Mouse (Mus musculus) stomach, embryonic 16.5 days (tissue): ENCODE results near the gene Wdr63. TPM values are rescaled to one million over a fixed set of nuclear protein-coding genes. Genes with fewer than 3 reads are reported as not detected.
A peak's percentile ranks its signal among the peaks of the same experiment; 100 is the strongest.

Experiments
- ATAC-seq: fragments of 200-750 bp; cut with Nextera tagmentation; 2 replicates; pipeline ENCODE4 v1.8.0; 2017; ENCODE audit warnings: moderate number of reproducible peaks, moderate TSS enrichment; ENCODE audit not compliant: insufficient read depth, low FRiP score
- H3K27ac ChIP-seq: fragments of 300-500 bp; sonication (generic); 2 replicates; pipeline ENCODE4 v1.5.1; 2014; ENCODE audit warnings: low read length
- H3K27me3 ChIP-seq: fragments of 300-500 bp; sonication (generic); 2 replicates; pipeline ENCODE4 v1.6.1; 2014; ENCODE audit warnings: low read length, control low read depth, mixed read lengths; ENCODE audit not compliant: control insufficient read depth, insufficient read depth
- H3K36me3 ChIP-seq: fragments of 300-500 bp; sonication (generic); 2 replicates; pipeline ENCODE4 v1.6.1; 2014; ENCODE audit warnings: low read length; ENCODE audit not compliant: control insufficient read depth, insufficient read depth
- H3K4me1 ChIP-seq: fragments of 300-500 bp; sonication (generic); 2 replicates; pipeline ENCODE4 v1.6.1; 2014; ENCODE audit warnings: low read length, control low read depth, mixed read lengths; ENCODE audit not compliant: control insufficient read depth, insufficient read depth
- H3K4me2 ChIP-seq: fragments of 300-500 bp; sonication (generic); 2 replicates; pipeline ENCODE4 v1.6.1; 2014; ENCODE audit warnings: low read depth, low read length, mixed read lengths
- H3K4me3 ChIP-seq: fragments of 300-500 bp; sonication (generic); replicated peaks from 2 replicates; pipeline ENCODE4 v1.5.1; 2014; ENCODE audit warnings: mild to moderate bottlenecking, low read length
- H3K9ac ChIP-seq: fragments of 300-500 bp; sonication (generic); 2 replicates; pipeline ENCODE4 v1.6.1; 2014; ENCODE audit warnings: low read length
- H3K9me3 ChIP-seq: fragments of 300-500 bp; sonication (generic); replicated peaks from 2 replicates; pipeline ENCODE4 v1.6.1; 2016; ENCODE audit warnings: low read length, control low read depth; ENCODE audit not compliant: control insufficient read depth
- WGBS: fragments of 180-500 bp; shearing (Covaris S2); extraction: QIAGEN DNeasy Blood & Tissue Kit; methylation state at CpG from one replicate; pipeline ENCODE4 v1.1.7; 2014; 5-methylcytosine and 5-hydroxymethylcytosine counted together
- polyA plus RNA-seq: library from polyadenylated mRNA; unstranded; fragments of >200 nt; fragmentation: Nextera tagmentation; extraction: Ambion mirVana; gene quantifications from 2 replicates; pipeline ENCODE4 v1.2.1, GENCODE M21; 2015

The Wdr63 gene
- polyA plus RNA-seq, 1 experiment from 2014 or later = 0.50 TPM

DNA sequence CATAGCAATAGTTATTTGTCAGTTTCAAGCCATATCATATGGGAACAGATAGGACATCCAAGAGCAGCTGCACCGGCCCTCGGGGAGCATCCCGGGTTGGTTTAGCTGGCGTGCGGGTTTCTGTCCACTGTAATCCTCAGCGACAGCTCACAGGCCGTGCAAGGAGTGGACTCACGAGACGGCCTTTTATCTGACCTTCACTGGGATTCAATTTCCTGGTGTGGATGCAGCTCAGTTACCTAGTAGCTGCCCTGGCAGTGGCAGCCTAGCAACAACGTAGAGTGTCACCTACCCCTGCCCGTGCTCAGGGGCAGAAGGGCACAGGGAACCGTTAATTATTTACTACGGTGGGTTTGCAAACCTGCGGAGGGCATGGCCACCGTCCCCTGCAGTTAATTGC, 70.0 kb downstream of the Wdr63 start:
- Histone ChIP-seq H3K4me1 (no peaks in the 10 kb centered on the region), H3K4me3 (no peak overlapping the region), H3K9me3 (0 out of 2 replicates have a peak, but pooled peaks cover 4% of the 10 kb centered on the region), H3K27ac (no peak overlapping the region), H3K36me3 (no peaks in the 10 kb centered on the region), H3K4me2 (no peak overlapping the region), H3K9ac (no peak overlapping the region), H3K27me3 (no peaks in the 10 kb centered on the region)
- no peak for ATAC-seq
- 39% methylated on average over 15 of the region's 15 CpGs for WGBS

DNA sequence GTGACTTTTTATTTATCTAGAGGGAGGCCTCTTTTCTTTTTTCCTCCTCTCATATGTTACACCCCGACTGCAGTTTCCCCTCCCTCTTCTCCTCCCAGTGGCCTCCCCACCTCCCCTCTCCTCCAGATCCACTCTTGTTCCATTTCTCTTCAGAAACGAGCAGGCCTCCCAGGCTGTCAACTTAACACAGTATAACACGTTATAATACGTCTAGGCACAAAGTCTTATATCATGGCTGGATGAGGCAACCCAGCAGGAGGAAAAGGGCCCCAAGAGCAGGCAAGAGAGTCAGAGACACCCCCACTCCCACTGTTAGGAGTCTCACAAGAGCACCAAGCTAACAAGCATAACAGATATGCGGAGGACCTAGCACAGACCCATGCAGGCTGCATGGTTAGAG, 75.0 kb downstream of the Wdr63 start:
- Histone ChIP-seq H3K9ac (no peak overlapping the region), H3K36me3 (no peaks in the 10 kb centered on the region), H3K27me3 (no peaks in the 10 kb centered on the region), H3K27ac (no peak overlapping the region), H3K9me3 (no peaks in the 10 kb centered on the region), H3K4me3 (no peak overlapping the region), H3K4me2 (no peak overlapping the region), H3K4me1 (peaks cover 7% of the 10 kb centered on the region; the same call in 1 of the 2 replicates)
- 76% methylated on average over 5 of the region's 5 CpGs for WGBS
- no peak for ATAC-seq

DNA sequence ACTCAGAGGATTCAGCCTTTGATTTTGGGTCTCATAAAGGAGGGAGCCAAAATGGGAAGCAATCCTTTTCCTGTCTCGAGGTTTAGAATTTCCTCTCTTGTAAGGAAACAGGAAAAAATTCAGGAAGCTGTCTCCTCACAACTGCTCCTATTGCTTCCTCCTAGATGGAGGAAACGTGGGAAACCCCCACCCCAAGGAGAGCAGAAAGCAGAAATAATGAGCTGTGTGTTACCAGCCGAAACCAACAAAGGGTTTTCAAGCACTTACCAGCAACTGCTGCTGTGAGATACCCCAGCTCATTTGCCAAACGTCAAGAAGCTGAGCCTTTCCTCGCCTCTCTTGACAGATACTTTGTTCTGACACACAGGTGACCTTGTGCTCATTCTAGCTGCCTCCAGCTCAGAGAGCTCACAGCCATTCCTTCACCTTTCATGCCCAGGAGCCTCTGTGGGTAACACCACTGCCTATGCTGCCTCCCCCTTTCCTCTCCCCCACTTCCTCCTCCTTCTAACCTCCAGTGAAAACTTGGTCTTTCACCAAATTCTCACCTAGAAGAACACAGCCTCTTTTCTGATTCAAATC, 77.6 kb downstream of the Wdr63 start:
- Histone ChIP-seq H3K27ac (no peak overlapping the region), H3K36me3 (no peaks in the 10 kb centered on the region), H3K4me2 (no peak overlapping the region), H3K27me3 (no peaks in the 10 kb centered on the region), H3K4me3 (no peak overlapping the region), H3K9ac (0 out of 2 replicates have a peak overlapping the region, but pooled peaks have one; percentile 21), H3K4me1 (peaks cover 7% of the 10 kb centered on the region; the same call in 1 of the 2 replicates), H3K9me3 (no peaks in the 10 kb centered on the region)
- 16% methylated on average over 5 of the region's 5 CpGs for WGBS
- ATAC-seq = no peak

DNA sequence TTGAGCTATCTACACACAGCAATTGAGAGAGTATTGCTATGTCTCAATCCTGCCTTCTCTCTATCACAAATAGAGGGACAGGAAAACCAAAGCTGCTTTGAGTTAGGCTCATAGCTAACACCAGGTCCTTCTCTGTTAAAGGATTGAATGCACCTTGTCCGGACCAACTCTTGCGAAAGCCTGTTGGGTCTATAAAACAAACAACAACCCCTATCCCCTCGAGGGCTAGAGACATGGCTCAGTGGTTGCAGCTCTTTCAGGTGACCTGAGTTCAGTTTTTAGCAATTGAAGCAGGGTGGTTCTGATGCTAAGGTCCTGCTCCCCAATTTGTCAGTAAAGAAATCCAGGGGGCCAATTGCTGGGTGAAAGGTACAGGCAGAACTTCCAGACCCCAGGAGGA, 78.7 kb downstream of the Wdr63 start:
- H3K36me3 ChIP-seq = no peaks in the 10 kb centered on the region
- no peak overlapping the region for H3K4me3 ChIP-seq
- H3K4me2 ChIP-seq = no peak overlapping the region
- peaks cover 6% of the 10 kb centered on the region; the same call in 1 of the 2 replicates for H3K9me3 ChIP-seq
- no peaks in the 10 kb centered on the region for H3K27me3 ChIP-seq
- ATAC-seq = no peak
- no peak overlapping the region for H3K9ac ChIP-seq
- peaks cover 7% of the 10 kb centered on the region; the same call in 1 of the 2 replicates for H3K4me1 ChIP-seq
- 76% methylated on average over 3 of the region's 3 CpGs for WGBS
- H3K27ac ChIP-seq = no peak overlapping the region

DNA sequence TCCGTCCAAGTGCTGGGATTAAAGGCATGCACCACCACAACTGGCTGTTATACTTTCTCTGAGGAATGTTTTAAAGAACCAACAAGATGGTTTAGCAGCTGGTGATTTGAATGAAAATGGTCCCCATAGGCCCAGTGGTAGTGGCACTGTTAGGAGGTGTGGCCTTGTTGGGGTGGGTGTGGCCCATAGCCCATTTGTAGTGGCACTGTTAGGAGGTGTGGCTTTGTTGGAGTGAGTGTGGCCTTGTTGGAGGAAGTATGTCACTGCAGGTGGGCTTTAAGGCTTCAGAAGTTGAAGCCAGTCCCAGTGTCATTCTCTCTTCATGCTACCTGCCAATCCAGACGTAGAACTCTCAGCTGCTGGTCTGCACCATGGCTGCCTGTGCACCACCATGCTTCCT, 79.5 kb downstream of the Wdr63 start:
- no peak overlapping the region for H3K4me3 ChIP-seq
- H3K36me3 ChIP-seq = no peaks in the 10 kb centered on the region
- no peak overlapping the region for H3K27ac ChIP-seq
- H3K4me1 ChIP-seq = peaks cover 7% of the 10 kb centered on the region; the same call in 1 of the 2 replicates
- no peak for ATAC-seq
- no peak overlapping the region for H3K4me2 ChIP-seq
- H3K9me3 ChIP-seq = peaks cover 6% of the 10 kb centered on the region; the same call in 1 of the 2 replicates
- H3K27me3 ChIP-seq = no peaks in the 10 kb centered on the region
- WGBS = 91% methylated on average over 2 of the region's 2 CpGs
- no peak overlapping the region for H3K9ac ChIP-seq

DNA sequence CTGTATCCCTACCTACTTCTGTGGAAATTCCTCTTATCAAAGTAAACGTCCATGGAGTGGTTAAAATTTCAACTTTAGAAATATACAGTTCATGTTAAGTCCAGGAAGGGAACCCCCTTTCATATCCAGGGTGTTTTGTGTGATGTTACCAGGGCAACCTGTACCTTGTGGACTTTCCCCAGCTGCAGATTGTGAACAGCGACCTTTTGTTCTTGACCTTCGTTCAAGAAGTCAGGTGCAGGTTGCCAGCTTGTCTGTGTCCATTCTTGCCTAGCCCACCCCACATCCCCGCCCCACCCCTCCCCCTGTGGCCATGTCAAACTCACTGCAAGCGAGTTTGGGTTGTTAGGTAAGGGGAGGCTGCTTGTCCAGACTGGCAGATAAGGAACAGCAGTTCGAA, 80.8 kb downstream of the Wdr63 start:
- ATAC-seq = peak; percentile 86
- H3K36me3 ChIP-seq = no peaks in the 10 kb centered on the region
- no peak overlapping the region for H3K4me2 ChIP-seq
- no peaks in the 10 kb centered on the region for H3K27me3 ChIP-seq
- H3K27ac ChIP-seq = peak overlapping the region; percentile 72
- H3K4me1 ChIP-seq = peaks cover 7% of the 10 kb centered on the region; the same call in 1 of the 2 replicates
- H3K4me3 ChIP-seq = no peak overlapping the region
- H3K9ac ChIP-seq = no peak overlapping the region
- 26% methylated on average over 6 of the region's 6 CpGs for WGBS
- peaks cover 6% of the 10 kb centered on the region; the same call in 1 of the 2 replicates for H3K9me3 ChIP-seq

DNA sequence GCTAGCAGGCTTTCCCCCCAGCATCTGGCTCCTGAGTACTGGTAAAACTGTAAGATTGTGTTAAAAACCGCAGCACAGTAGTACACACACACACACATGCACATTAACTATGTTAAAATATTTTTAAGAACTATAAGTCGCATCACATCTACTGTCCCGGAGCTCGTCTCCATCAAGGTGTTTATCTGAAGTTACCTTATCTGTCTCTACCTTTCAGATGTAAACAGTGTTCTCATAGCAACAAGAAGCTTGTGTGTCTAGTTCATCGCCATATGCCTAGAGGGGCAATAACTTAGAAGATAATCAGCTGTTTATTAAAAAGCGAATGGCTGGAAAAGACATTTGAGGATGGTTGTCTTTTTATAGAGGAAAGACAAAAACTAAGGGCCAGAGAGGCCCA, 82.4 kb downstream of the Wdr63 start:
- Histone ChIP-seq H3K4me1 (peaks cover 6% of the 10 kb centered on the region; the same call in 1 of the 2 replicates), H3K36me3 (no peaks in the 10 kb centered on the region), H3K27me3 (no peaks in the 10 kb centered on the region), H3K9ac (no peak overlapping the region), H3K27ac (no peak overlapping the region), H3K4me3 (no peak overlapping the region), H3K9me3 (peaks cover 6% of the 10 kb centered on the region; the same call in 1 of the 2 replicates), H3K4me2 (no peak overlapping the region)
- WGBS = 82% methylated on average over 6 of the region's 6 CpGs
- no peak for ATAC-seq

DNA sequence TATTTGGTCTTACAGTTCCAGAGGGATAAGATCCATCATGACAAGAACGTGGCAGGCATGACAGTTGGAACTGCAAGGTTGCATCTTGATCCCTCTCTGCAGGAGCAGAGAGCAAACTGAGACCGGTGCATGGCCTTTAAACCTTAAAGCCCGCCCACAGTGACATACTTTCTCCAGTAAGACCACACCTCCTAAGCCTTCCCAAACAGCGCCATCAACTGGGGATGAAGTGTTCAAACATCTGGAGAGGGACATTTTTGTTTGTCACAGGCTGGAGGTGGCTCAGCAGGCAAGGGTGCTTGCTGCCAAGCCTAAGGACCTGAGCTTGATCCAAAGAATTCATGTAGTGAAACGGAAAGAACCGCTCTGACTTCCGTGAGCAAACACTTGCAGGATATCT, 83.2 kb downstream of the Wdr63 start:
- Histone ChIP-seq H3K9ac (no peak overlapping the region), H3K4me2 (no peak overlapping the region), H3K36me3 (no peaks in the 10 kb centered on the region), H3K9me3 (peaks cover 6% of the 10 kb centered on the region; the same call in 1 of the 2 replicates), H3K4me1 (no peaks in the 10 kb centered on the region; the same call in 1 of the 2 replicates), H3K4me3 (no peak overlapping the region), H3K27ac (no peak overlapping the region), H3K27me3 (no peaks in the 10 kb centered on the region)
- WGBS = 77% methylated on average over 7 of the region's 7 CpGs
- no peak for ATAC-seq

DNA sequence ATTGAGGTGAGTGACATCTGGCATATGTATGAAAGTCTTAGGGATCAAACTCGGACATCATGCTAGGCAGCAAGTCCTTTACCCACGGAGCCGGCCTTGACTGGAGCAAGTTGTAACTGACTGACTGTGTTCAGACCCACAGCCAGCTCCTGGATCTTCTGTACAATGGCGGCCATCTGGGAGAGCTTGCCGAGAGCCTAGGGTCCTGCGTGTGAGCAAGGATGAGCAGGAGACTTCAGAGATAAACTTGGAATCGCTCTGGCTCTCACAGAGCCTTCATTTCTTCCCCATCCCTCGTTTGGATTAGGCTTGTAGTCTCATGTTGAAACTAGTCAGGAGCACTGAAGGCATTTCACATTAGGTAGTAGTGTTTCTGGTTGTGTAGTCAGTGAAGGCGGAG, 85.7 kb downstream of the Wdr63 start:
- no peak overlapping the region for H3K27ac ChIP-seq
- WGBS = 92% methylated on average over 9 of the region's 9 CpGs
- peaks cover 6% of the 10 kb centered on the region; the same call in 1 of the 2 replicates for H3K9me3 ChIP-seq
- H3K4me2 ChIP-seq = no peak overlapping the region
- no peak overlapping the region for H3K9ac ChIP-seq
- no peaks in the 10 kb centered on the region for H3K36me3 ChIP-seq
- no peaks in the 10 kb centered on the region for H3K27me3 ChIP-seq
- H3K4me3 ChIP-seq = no peak overlapping the region
- H3K4me1 ChIP-seq = no peaks in the 10 kb centered on the region; the same call in 1 of the 2 replicates
- no peak for ATAC-seq
